Mouse (Mus musculus): Measurements from ENCODE around the gene Tymp. TPM values are rescaled to one million over a fixed set of nuclear protein-coding genes. Genes with fewer than 3 reads are reported as not detected.

Tymp gene
- polyA plus RNA-seq (2014; fragmentation: Illumina TruSeq; extraction: RNeasy Lipid Tissue Mini Kit (QIAGEN cat#74804); ENCODE audit: low read depth, low replicate concordance): 2.1 TPM

GRCm38 (mm10) chr15:89376957-89377356 lies at the start of gene Tymp:
TSS of gene Tymp (minus strand) at chr15:89377039.

DNA sequence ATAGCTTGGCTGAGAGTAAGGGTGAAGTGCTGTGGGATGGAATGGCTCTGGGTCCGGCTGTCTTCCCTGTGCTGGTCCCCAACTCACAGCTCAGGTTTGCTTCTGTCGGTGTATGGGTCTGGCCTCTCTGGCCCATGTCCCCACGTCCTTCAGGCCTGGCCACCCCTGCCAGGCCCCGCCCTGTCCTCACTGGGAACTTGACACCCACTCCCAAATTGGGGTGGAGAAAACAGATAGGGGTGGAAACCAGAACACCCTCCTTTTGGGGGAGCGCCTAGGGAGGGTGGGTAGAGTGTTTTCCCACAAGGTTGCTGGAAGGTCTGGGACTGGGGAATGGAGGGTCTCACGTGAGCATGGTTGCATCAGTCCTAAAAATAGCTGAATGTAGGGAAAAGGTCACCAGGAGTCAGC lies 48.9 kb upstream of the Tymp start, which contains the start of gene Cpt1b:
Gene Cpt1b, minus strand, starts transcription at position 153 of the 411 bp plus-strand sequence.

DNA sequence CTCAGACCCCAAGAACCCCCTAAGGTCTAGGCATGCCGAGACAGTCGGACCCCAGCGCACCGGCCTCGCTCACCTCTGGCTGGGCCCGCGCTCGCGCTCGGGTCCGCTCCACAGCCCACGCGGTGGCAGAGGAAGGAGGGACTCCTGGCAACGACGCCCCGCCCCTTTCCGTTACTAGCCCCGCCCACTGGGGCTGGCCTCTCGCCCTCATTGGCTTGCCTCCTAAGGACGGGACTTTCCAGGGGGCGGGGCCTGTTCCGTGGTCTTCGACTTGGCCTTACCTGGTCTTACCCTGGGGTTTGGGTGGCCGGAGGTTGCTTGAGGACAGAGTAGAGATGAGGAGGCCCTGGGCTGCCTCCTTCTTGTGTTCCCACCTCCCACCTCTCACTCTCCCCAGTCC lies 33.3 kb upstream of the Tymp start, which contains the start of gene Syce3:
Gene Syce3, minus strand, starts transcription at position 386 of the 400 bp plus-strand sequence.

DNA sequence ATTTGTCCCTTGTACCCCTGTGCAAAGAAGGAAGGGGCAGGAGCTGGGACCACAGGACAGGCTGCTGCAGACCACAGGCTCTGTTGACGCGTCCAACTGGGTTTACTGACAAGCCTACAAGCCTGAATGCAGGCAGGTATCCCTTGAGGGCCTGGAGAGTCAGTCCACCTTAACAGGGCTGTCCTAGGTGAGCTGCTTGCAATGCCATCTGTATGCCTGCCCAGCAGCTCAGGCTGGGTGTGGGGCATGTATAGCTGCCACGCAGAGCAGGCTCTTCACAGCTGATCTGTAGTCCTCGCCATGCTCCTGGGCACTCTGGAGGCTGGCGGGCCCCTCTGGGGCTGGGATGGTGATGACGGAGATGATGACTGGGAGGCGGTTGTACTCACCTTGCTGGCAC lies 7.8 kb upstream of the Tymp start, which contains the start of gene Klhdc7b:
Gene Klhdc7b, plus strand, starts transcription at position 301 of the 400 bp plus-strand sequence.

DNA sequence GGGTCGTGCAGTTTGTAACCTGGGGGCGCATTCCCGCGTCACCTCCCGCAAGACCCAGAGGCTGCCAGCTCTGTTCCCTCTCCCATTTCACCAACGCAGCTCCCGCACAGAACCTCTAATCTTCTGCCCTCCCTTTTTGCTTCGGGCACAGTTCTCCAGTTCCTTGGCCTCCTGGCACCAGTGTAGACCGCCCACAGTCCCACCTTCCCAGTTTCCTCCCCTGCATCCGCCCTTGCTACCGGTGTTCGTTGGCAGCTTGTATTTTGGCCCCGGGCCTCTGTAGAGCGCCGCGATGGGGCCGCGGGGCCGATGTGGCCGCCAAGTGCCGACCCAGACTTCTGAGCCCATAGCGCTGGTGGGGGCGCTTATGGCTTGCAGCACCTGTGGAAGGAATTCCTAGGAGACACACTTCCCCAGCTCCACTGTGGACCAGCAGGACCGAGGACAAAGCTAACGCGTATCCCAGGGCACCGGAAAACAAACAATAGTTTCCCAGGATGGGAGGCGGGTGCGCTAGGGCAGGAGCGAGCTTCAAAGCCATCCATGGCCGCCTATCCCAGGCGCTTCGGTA lies 2.1 kb upstream of the Tymp start, which contains the start of gene Odf3b:
Gene Odf3b, minus strand, starts transcription at position 452 of the 571 bp plus-strand sequence.

GRCm38 (mm10) chr15:89373762-89374248 lies 3.0 kb downstream of the Tymp start, which contains the start of gene Sco2:
TSS of gene Sco2 (minus strand) at chr15:89373846.

GRCm38 (mm10) chr15:89355241-89356187 lies 21.3 kb downstream of the Tymp start, which contains the start of the genes Lmf2 and Ncaph2:
TSS of gene Lmf2 (minus strand) at chr15:89355659.
TSS of gene Ncaph2 (plus strand) at chr15:89355719.

GRCm38 (mm10) chr15:89334271-89334670 lies 42.6 kb downstream of the Tymp start, which contains the start of gene Miox:
TSS of gene Miox (plus strand) at chr15:89334398.

DNA sequence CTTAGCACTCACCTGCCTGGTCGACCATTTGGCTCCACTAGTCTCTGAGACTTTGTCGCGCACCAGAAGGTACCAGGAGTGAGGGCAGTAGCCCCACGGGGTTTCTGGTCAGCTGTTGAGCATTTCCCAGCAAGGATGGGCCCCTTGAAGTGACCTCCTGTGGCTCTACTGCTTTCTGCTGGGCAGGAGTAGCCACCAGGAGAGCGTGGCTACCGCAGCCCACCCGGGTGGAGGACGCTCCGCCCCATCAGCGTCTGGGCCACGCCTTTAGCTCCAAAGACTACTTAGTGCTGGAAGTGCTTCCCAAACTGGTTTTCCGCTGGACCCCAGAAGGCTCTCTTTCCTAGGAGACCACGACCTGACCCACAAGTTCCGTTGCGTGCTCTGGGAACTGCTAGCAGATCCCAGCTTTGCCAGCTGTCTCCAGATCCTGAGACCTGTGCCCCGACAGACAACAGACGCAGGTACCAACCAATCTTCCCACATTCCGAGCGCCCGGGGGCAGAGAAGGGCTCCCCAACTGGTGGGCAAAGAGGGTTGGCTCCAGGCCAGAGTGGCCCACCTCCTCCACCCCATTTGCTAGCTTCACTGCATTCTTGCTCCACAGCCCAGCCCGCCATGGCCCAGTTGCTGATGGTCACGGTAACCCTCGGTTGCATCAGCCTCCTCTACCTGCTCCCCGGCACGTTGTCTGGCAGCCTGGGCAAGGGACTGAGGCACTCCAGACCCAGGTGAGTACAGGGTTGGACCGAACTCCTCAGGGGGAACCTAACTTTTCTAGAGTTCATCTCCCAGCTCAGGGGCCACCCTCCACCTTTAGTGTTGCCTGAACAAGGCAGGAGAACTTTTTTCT lies 53.9 kb downstream of the Tymp start, which contains the start of gene Adm2:
Gene Adm2, plus strand, starts transcription at position 51 of the 853 bp plus-strand sequence.

Other genes starting within 250 kb of the Tymp start
- 0.79 TPM for gene Hdac10, start 248.3 kb downstream of the Tymp start, polyA plus RNA-seq (2014; fragmentation: Illumina TruSeq; extraction: RNeasy Lipid Tissue Mini Kit (QIAGEN cat#74804); ENCODE audit: low read depth, low replicate concordance)
- gene Mapk12, start 236.3 kb downstream of the Tymp start, polyA plus RNA-seq (2014; fragmentation: Illumina TruSeq; extraction: RNeasy Lipid Tissue Mini Kit (QIAGEN cat#74804); ENCODE audit: low read depth, low replicate concordance): 1.1 TPM
- gene Mapk11, start 227.4 kb downstream of the Tymp start, polyA plus RNA-seq (2014; fragmentation: Illumina TruSeq; extraction: RNeasy Lipid Tissue Mini Kit (QIAGEN cat#74804); ENCODE audit: low read depth, low replicate concordance): 0.16 TPM
- gene Plxnb2, start 196.3 kb downstream of the Tymp start, polyA plus RNA-seq (2014; fragmentation: Illumina TruSeq; extraction: RNeasy Lipid Tissue Mini Kit (QIAGEN cat#74804); ENCODE audit: low read depth, low replicate concordance): 6.3 TPM
- gene Dennd6b, start 180.5 kb downstream of the Tymp start, polyA plus RNA-seq (2014; fragmentation: Illumina TruSeq; extraction: RNeasy Lipid Tissue Mini Kit (QIAGEN cat#74804); ENCODE audit: low read depth, low replicate concordance): 0.56 TPM
- 9.0 TPM for gene Ppp6r2, start 165.5 kb downstream of the Tymp start, polyA plus RNA-seq (2014; fragmentation: Illumina TruSeq; extraction: RNeasy Lipid Tissue Mini Kit (QIAGEN cat#74804); ENCODE audit: low read depth, low replicate concordance)
- 2.2 TPM for gene Sbf1, start 61.7 kb downstream of the Tymp start, polyA plus RNA-seq (2014; fragmentation: Illumina TruSeq; extraction: RNeasy Lipid Tissue Mini Kit (QIAGEN cat#74804); ENCODE audit: low read depth, low replicate concordance)
- gene Adm2, start 54.3 kb downstream of the Tymp start, polyA plus RNA-seq (2014; fragmentation: Illumina TruSeq; extraction: RNeasy Lipid Tissue Mini Kit (QIAGEN cat#74804); ENCODE audit: low read depth, low replicate concordance): not detected
- not detected for gene Miox, start 42.6 kb downstream of the Tymp start, polyA plus RNA-seq (2014; fragmentation: Illumina TruSeq; extraction: RNeasy Lipid Tissue Mini Kit (QIAGEN cat#74804); ENCODE audit: low read depth, low replicate concordance)
- 0.72 TPM for gene Lmf2, start 21.4 kb downstream of the Tymp start, polyA plus RNA-seq (2014; fragmentation: Illumina TruSeq; extraction: RNeasy Lipid Tissue Mini Kit (QIAGEN cat#74804); ENCODE audit: low read depth, low replicate concordance)
- 9.0 TPM for gene Ncaph2, start 21.3 kb downstream of the Tymp start, polyA plus RNA-seq (2014; fragmentation: Illumina TruSeq; extraction: RNeasy Lipid Tissue Mini Kit (QIAGEN cat#74804); ENCODE audit: low read depth, low replicate concordance)
- 5.9 TPM for gene Sco2, start 3.2 kb downstream of the Tymp start, polyA plus RNA-seq (2014; fragmentation: Illumina TruSeq; extraction: RNeasy Lipid Tissue Mini Kit (QIAGEN cat#74804); ENCODE audit: low read depth, low replicate concordance)
- not detected for gene Odf3b, start 2.2 kb upstream of the Tymp start, polyA plus RNA-seq (2014; fragmentation: Illumina TruSeq; extraction: RNeasy Lipid Tissue Mini Kit (QIAGEN cat#74804); ENCODE audit: low read depth, low replicate concordance)
- not detected for gene Klhdc7b, start 7.9 kb upstream of the Tymp start, polyA plus RNA-seq (2014; fragmentation: Illumina TruSeq; extraction: RNeasy Lipid Tissue Mini Kit (QIAGEN cat#74804); ENCODE audit: low read depth, low replicate concordance)
- gene Syce3, start 33.5 kb upstream of the Tymp start, polyA plus RNA-seq (2014; fragmentation: Illumina TruSeq; extraction: RNeasy Lipid Tissue Mini Kit (QIAGEN cat#74804); ENCODE audit: low read depth, low replicate concordance): not detected
- 0.61 TPM for gene Cpt1b, start 48.8 kb upstream of the Tymp start, polyA plus RNA-seq (2014; fragmentation: Illumina TruSeq; extraction: RNeasy Lipid Tissue Mini Kit (QIAGEN cat#74804); ENCODE audit: low read depth, low replicate concordance)
- 2.3 TPM for gene C730034F03Rik, start 52.5 kb upstream of the Tymp start, polyA plus RNA-seq (2014; fragmentation: Illumina TruSeq; extraction: RNeasy Lipid Tissue Mini Kit (QIAGEN cat#74804); ENCODE audit: low read depth, low replicate concordance)
- not detected for gene Gm44502, start 52.7 kb upstream of the Tymp start, polyA plus RNA-seq (2014; fragmentation: Illumina TruSeq; extraction: RNeasy Lipid Tissue Mini Kit (QIAGEN cat#74804); ENCODE audit: low read depth, low replicate concordance)
- 55.7 TPM for gene Chkb, start 52.9 kb upstream of the Tymp start, polyA plus RNA-seq (2014; fragmentation: Illumina TruSeq; extraction: RNeasy Lipid Tissue Mini Kit (QIAGEN cat#74804); ENCODE audit: low read depth, low replicate concordance)
- not detected for gene Mapk8ip2, start 76.9 kb upstream of the Tymp start, polyA plus RNA-seq (2014; fragmentation: Illumina TruSeq; extraction: RNeasy Lipid Tissue Mini Kit (QIAGEN cat#74804); ENCODE audit: low read depth, low replicate concordance)
- gene Arsa, start 100.4 kb upstream of the Tymp start, polyA plus RNA-seq (2014; fragmentation: Illumina TruSeq; extraction: RNeasy Lipid Tissue Mini Kit (QIAGEN cat#74804); ENCODE audit: low read depth, low replicate concordance): 3.4 TPM
- 0.32 TPM for gene Shank3, start 122.6 kb upstream of the Tymp start, polyA plus RNA-seq (2014; fragmentation: Illumina TruSeq; extraction: RNeasy Lipid Tissue Mini Kit (QIAGEN cat#74804); ENCODE audit: low read depth, low replicate concordance)
- not detected for gene Acr, start 191.3 kb upstream of the Tymp start, polyA plus RNA-seq (2014; fragmentation: Illumina TruSeq; extraction: RNeasy Lipid Tissue Mini Kit (QIAGEN cat#74804); ENCODE audit: low read depth, low replicate concordance)
- gene Rabl2, start 214.9 kb upstream of the Tymp start, polyA plus RNA-seq (2014; fragmentation: Illumina TruSeq; extraction: RNeasy Lipid Tissue Mini Kit (QIAGEN cat#74804); ENCODE audit: low read depth, low replicate concordance): 3.1 TPM

Data from liver, adult 10 weeks (tissue).